Mouse (Mus musculus): ENCODE results near the gene Tnn.

Tnn gene

DNA sequence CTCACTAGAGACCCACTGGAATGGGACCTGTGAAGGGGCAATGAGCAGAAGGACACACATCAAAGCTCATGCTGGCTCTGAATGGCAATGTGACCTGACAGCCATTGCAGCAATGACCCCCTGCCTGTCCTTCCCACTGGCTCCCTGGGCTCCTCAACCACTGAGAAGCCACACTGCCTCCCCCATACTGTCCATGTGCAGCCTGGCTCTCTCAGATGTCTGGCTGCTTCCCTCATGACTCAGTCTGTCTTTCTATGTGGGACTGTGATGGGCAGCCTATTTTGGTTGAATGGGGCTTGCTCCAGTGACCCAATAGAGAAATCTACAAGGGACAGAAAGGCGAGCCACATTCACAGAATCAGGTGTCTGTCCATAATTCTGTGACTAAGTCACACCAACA, 70.7 kb downstream of the Tnn start:
- DNase-seq (ENCODE audit: extremely low read depth, low read depth) = no peak

GRCm38 (mm10) chr1:160080800-160081436, 72.5 kb downstream of the Tnn start:
- DNase-seq (ENCODE audit: extremely low read depth, low read depth) = peak; percentile 16

DNA sequence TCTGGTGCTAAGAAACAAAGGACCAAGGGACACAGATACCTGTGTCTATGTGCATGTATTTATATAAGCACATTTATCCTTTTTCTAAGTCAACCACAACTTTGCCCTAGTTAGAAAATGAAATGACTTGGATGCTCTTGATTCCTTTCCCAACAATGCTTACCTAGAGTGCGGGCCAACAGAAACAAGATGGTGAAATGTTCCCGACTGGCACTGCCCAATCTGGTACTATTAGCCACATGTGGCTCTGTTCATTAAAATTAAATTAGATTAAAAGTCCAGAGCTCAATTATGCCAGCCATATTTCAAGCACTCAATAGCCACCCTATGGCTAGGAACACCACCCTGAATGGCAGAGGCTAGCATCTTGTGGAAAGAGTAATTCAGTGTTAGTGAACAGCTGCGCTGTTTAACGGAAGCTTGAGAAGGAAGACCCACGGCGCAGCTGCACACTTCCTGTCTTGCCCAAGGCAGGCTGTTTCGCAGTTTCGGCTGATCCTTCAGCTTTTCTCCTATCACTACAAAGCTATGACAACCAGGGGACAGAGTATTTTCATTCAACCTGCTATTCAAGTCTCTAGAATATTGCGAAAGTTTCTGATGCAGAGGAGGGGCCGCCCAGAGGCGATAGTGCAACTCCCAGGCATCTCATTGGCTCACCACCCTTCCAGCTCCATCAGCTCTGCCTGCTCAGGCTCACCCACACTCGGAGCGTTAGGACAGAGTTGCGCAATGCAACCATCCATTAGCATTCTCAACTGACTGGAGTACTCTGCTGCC, 74.3 kb downstream of the Tnn start:
- DNase-seq (ENCODE audit: extremely low read depth, low read depth) = no peak

GRCm38 (mm10) chr1:160064547-160065144, 88.7 kb downstream of the Tnn start:
- no peak for DNase-seq (ENCODE audit: extremely low read depth, low read depth)

GRCm38 (mm10) chr1:160061725-160062366, 91.5 kb downstream of the Tnn start:
- peak; percentile 20 for DNase-seq (ENCODE audit: extremely low read depth, low read depth)

DNA sequence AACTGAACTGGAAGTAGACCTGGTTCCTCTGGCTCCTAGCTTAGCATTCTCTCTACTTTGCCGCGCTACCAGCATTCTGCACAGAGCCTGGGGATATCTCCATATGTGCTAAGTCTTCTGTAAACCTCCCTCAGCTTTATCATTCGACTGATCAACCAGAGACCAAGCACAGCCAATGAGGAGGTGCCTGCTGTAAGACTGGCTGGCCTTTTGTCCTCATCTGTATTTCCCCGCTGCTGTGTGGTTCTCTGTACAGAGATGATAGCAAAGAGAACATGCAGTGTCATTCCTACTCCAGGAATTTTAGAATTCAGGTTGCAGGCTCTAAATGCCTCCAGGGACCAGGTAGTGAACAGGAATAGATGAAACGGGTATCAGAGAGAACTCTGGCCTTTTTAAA, 92.1 kb downstream of the Tnn start:
- peak; percentile 69 for DNase-seq (ENCODE audit: extremely low read depth, low read depth)

DNA sequence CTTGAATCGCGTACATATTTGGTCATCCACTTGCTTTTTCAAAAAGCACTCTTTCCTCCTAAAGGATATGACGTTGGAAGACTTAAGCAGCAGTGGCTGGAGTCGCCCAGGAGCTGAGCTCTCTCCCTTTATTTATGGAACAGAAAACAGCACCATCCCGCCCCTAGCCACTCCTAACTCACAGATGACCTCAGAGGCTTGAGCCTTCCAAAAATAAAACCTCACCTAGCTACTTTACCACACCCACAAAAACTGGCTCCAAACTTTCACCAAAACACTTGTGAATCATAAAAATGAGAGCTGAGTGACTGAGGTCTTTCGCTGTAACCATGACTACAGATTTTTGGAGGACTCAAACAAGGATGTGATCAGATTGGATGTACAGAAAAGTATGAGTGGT, 92.8 kb downstream of the Tnn start:
- no peak for DNase-seq (ENCODE audit: extremely low read depth, low read depth)

DNA sequence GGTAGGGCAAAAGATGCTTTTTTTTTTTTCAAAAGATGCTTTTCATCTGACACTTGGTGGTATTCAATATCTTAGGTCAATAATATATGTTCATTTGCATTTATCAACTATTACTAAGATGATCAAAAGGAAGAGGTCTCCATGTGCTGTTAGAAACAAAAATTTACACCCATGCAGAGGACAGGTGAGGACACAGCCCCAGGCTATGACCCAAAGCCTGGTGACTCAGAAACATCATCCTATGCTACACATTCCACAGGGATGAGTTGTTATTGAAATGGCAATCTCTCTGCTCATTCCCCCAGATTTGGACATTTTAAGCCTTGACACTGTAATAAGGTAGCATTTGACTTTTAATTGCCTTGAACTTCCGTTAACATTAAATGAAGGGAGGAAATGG, 93.5 kb downstream of the Tnn start:
- no peak for DNase-seq (ENCODE audit: extremely low read depth, low read depth)

GRCm38 (mm10) chr1:160057657-160058056, 95.7 kb downstream of the Tnn start:
- no peak for DNase-seq (ENCODE audit: extremely low read depth, low read depth)

- DNase-seq (ENCODE audit: extremely low read depth, low read depth) = no peak
Measured at GRCm38 (mm10) chr1:160054366-160055078, 98.9 kb downstream of the Tnn start.

GRCm38 (mm10) chr1:160053510-160054305, 99.7 kb downstream of the Tnn start:
- DNase-seq (ENCODE audit: extremely low read depth, low read depth) = no peak

DNA sequence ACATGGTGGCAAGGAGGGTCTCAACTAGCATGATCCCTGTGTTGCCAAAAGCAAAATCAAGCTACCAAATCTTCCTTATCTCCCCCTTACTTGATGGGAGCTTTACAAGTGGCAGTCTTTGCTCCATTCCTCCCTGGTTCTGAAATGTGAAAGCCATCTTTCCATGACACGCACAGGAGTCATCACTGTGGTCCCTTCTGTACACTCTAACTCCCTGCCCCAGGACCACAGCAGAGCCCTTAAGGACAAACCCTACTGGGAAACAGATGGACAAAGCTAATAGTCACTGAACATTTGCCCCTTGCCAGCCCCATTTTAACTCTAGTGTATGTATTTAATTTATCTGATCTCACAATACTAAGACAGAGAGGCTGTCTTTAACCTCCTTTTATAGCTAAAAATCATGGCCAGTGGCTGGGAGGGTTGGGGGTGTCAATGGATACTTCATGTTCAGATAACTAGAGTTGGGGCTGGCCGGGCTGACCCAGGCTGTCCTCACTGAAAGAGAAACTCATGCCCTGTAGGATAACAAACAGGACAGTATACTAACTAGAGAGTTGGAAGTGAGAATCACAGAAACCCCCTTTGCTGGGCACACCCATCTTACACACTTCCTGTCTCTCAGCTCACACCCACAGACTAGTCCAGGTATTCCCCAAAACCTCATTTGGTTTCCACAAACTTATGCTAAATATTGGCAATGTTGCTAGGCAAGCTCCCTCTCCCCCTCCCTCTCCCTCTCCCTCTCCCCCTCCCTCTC, 100.6 kb downstream of the Tnn start:
- no peak for DNase-seq (ENCODE audit: extremely low read depth, low read depth)

- DNase-seq (ENCODE audit: extremely low read depth, low read depth) = no peak
Measured at GRCm38 (mm10) chr1:160050898-160051297, 102.5 kb downstream of the Tnn start.

DNA sequence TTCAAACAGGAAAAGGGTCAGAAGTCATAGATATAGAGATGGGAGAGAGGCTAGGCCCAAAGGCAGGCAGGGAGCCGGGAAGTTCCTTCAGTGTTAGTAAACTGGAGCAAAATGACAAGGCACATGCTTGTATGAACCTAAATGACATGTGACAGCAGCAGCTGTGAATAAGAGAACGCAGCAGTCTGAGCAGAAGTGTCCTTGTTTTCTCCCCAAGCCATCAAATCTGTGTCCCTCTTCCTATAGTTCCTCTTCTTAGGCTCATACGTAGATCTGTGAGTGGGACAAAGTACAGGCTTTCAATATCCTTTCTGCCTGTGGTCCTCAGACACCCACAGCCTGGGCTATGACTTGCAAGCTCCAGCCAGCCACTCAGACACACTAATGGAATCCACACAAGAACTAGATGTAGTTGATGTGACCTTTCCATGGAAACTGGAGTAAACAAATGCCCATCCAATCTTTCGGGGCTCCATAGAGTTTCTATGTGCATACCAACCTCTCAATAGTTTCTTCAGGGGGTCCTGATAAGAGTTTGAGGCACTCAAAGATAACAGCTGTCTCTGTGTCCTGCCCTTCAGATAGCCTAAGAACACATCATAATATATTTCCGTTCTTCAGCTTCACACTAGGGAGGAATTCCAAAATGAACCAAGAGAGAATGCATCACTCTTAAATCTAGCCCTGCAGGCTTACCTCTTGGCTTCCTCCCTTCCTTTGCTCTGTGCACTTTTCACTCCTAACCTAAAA, 104.1 kb downstream of the Tnn start:
- no peak for DNase-seq (ENCODE audit: extremely low read depth, low read depth)

DNA sequence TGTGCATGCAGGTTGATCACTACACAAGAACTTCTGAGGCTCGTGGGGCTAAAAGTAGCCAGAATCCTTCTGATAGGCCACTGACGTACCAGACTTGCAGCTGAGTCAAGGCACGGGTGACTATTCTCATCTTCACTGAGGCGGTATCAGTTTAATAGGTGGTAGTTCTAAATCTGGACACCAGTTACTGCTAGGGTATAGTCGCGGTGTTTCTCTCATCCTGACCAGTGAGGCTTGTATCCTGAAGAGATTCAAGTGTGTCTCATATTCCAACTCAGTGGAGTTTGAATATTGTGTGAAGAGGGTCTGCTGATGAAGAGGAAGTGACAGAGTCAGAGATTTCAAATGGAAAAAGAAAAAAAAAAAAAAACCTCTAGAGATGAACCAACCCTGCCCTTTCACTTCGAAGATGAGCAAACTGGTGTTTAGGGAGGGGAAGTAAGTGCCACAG, 105.9 kb downstream of the Tnn start:
- DNase-seq (ENCODE audit: extremely low read depth, low read depth) = no peak

GRCm38 (mm10) chr1:160046786-160047185, 106.6 kb downstream of the Tnn start:
- DNase-seq (ENCODE audit: extremely low read depth, low read depth) = no peak

DNA sequence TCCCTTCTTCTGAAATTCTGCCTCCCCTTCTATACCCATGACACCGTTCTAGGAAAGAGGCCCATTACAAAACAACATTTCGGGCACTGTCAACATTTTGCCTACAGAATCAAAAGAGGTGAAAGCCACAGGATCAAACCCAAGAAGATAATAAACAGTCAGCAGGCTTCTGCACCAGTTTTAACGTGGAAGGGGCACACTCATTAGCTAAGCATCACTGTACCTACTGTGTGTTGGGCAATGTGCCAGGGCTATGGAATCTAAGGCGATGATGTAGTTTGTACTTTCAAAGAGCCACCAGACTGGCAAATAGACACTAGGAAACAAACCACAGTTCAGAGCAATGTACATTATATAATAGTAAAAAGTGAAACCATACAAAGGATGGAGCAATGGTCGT, 107.4 kb downstream of the Tnn start:
- no peak for DNase-seq (ENCODE audit: extremely low read depth, low read depth)

- no peak for DNase-seq (ENCODE audit: extremely low read depth, low read depth)
Measured at GRCm38 (mm10) chr1:160045056-160045715, 108.2 kb downstream of the Tnn start.
